Mouse (Mus musculus) urinary bladder, adult 2 months (tissue): ENCODE data around the gene Galnt18. TPM values are rescaled to one million over a fixed set of nuclear protein-coding genes. Genes with fewer than 3 reads are reported as not detected.

Experiments
- DNase-seq: peaks from one replicate; pipeline ENCODE4 v3.0.0; 2022; ENCODE audit warnings: low spot score
- polyA plus RNA-seq: library from polyadenylated mRNA; depleted of rRNA; stranded (reverse); fragments of >200 nt; gene quantifications from 2 replicates; pipeline ENCODE4 v1.2.3, GENCODE M21; 2012

Galnt18 gene
- polyA plus RNA-seq, 1 experiment, result 23.2 TPM

DNA sequence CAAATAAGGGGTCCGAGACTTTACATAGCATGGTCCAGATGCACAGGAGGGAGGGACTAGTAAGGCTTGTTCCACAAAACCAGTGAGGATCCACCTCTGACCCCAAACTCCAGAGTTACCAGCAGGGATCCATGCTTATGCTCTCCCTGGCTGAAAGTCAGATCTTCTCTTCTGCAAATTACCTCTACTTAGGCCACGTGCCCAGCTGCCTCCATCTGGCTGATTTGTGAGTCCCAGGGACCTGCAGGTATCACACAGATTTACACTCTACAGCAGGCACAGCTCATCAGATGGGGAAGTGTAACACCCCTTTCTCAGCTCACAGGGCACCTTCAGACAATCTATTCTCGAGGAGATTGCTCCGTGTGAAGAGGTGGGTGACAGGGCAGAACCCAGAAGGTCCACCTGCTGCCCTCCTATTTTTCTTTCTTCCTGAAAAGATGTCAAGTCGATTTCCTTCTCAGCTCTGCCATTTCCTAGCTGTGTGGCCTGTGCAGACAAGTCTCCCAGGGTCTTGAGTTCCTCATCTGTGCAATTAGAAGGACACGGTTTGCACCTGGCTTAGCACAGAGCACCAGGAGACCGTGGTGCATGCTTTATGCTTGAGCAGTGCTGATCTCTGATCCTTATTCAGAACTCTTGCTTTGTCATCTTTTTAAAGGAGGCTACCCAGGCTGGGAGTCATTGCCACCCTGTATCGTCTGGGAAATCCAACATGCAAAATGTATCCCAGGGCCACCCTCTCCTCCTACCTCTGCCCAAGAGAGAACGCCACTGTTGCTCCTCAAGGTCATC lies 216.3 kb downstream of the Galnt18 start:
- DNase-seq, result no peak

- DNase-seq, result no peak
Measured at GRCm38 (mm10) chr7:111560097-111560496, 219.7 kb downstream of the Galnt18 start.

DNA sequence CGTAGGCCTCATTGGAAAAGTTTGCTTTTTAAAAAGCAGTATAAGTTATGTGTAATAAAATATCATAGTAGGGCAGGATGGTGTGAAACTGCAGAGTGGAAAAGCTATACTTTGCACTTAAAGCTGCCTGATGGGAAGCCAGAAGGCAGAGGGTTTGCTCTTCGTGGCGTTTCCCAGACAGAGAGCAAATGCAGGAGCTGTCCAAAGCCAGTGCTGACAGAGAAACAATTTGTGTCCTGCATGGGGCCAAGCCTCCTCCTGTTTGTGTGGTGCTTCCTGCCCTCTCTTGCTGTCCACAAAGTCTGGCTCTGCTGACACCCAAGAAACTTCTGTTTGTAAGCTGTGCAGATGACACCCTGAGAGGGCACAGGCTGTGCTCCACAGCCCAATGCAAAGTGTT lies 220.8 kb downstream of the Galnt18 start:
- no peak for DNase-seq

DNA sequence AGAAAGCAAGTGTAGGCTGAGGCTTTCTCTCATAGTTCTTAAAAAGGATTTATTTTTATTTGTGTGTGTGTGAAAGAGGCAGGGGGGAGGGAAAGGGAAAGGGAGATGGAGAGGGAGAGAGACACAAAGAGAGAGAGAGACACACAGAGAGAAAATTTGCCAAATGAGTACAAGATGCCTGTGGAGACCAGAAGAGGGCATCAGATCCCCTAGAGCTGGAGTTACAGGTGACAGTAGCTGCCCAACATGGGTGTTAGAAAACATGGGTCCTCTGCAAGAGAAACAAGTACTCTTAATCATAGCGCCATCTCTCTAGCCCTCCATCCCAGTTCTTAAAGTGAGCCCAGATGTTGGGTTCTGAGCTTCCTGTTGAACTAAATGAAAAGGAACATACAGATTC lies 228.8 kb downstream of the Galnt18 start:
- DNase-seq, result no peak

- no peak for DNase-seq
Measured at GRCm38 (mm10) chr7:111547069-111547468, 232.7 kb downstream of the Galnt18 start.

GRCm38 (mm10) chr7:111545614-111546013 lies 234.2 kb downstream of the Galnt18 start:
- DNase-seq, result no peak

GRCm38 (mm10) chr7:111537946-111538345 lies 241.8 kb downstream of the Galnt18 start:
- no peak for DNase-seq

DNA sequence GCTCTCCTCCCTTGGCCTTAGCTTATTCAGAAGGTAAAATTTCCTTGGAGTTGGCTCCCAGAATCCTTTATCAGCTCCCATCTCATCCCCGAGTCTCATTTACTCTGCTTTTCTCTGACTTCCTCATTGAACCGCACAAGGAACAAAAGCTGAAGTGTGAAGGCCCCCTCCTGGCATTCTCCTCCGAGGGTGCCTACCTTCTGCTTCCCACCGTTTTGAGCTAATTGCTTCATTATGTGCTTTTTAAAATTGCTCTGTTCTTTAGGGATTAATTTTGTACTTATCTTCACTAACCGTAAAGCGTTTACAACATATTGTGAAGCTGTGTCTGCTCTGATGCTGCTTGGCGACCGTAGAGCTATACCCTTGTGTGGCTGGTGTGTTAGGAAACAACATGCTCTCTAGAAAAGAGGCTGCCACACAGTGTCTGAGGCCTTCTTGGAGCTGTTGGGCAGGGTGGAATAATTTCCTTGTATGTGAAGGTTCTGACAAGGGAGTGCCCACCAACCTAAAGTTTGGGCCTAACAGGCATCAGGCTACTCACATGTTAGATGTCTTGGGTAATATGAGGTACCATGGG lies 244.9 kb downstream of the Galnt18 start:
- no peak for DNase-seq

- DNase-seq, result no peak
Measured at GRCm38 (mm10) chr7:111528961-111529643, 250.7 kb downstream of the Galnt18 start.

DNA sequence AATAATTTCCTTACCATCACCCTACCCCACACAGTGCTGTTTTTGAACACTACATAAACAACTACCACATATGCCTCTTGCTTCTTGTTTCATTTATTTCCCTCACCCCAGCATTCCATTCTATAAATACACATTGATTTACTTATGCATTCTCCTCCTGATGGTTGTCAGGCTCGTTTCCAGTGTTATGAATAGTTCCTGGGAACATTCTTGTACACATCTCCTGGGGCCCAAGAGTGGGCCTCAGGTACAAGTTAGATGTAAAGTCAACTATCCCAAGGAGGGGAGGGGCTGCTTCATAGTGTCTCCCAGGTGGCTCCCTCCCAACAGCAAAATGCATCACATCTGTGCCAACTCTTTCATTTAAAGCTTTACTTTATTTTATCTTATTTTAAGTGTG lies 251.3 kb downstream of the Galnt18 start:
- no peak for DNase-seq

DNA sequence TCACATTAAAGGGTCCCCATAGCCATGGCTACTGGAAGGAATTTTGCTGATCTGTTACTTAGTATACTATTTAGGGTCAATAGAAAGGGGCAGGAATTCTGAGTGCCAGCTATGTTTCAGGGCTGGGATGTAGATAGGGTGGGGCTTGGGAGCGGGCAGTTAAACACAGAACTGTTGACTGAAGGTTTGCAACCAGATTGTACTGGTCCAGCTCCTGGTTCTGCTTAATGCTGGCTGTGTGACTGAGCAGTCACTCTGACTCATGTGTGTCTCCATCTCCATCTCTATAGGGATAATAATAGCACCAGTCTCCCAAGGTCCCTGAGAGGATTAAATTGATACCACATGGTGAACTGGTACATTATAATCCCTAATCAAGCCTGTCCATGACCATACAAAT lies 258.9 kb downstream of the Galnt18 start:
- DNase-seq, result no peak

DNA sequence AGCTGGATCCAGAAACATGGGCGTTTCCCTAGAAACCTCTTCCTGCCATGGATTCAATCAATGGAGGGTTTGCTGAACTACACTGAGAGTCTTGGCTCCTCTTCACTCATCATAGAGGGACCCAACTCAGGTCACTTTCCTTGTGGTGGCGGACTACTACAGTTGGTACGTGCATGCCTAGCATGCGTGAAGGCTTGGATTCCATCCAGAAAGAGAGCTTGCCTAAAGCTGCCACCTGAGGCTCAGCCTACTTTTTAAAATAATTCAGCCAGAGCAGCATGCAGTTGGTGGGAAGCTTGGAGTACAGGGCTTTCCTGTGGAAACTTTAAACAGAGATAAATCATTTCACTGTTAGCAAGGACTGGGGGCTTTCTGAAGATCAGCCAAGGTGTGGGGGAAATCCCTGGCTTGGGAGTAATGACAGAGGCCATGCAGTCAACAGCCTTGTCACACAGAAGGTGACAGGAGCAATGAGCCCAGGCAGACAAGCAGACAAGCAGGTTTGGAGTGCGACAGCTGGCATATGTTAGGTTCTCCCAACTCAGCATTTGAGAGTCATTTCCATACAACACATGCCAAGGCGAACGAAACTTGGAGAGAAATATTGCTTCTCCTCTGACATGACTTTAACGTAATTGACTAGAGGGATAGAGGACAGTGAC lies 261.1 kb downstream of the Galnt18 start:
- no peak for DNase-seq

- no peak for DNase-seq
Measured at GRCm38 (mm10) chr7:111516882-111517281, 262.9 kb downstream of the Galnt18 start.

DNA sequence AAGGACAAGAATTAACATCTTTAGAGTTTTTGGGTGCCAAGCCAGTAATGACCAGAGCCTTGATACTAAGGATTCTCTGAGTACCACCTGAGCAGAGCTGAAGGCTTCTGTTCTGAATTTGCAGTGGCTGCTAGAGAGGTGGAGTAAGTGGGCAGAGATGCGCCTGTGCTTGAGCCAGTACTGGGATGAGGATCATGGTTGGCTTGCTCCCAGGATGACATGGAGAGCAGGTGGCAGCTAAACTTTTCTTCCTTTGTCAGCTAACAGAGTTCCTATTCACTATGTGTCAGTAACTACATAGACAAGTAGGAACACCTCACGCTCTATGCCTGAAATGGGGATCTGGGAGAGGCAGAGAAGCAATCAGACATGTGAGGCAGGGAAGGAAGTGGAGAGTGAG lies 264.3 kb downstream of the Galnt18 start:
- no peak for DNase-seq

DNA sequence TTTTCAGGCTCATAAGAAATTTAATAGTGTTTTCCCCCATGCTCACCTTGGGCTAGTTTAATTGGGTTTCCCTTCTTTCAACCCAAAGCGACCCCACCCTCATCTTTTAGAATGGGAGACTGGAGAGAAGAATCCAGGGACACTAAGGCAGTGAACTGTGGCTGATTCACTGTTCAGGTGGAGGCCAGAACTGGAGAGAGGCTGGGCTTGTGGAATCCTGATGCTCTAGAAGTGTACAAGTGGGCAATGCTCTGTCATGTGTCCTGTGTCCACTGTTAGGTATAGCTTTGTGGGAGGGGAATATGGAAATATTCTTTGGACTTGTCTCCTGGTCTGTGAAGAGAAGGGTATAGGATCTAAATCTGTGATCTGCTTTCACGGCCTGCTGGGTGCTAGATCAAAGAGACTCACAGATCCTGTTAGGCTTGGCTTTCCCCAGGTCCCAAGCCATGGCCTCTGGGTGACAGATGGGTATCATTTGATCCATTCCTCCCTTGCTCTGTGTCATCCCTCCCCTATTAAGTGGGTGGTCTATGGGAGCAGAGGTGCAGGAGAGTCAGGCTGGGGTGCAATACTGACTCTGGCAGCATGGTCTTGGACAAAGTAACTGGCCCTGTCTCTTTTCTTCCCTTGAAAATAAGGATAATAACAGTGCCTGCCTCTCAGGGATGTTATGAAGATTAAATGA lies 270.5 kb downstream of the Galnt18 start:
- DNase-seq, result no peak

DNA sequence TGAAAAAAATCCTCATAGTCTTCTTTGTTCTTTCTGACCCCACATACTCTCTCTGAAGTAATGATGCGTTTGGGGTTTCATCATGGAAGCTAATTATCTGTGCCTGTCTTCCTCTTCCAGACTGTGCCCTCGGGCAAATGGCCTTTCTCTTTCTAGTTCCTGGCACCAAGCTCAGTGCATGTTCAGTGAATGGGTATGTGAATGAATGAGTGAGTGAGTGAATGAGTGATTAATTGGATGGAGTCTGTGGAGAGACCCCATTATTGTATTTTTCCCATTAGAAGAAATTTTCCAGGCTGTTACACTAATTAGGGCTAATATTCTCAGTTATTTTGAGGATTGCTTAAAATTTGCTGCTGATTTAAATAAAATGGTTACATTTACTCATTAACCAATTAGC lies 279.2 kb downstream of the Galnt18 start:
- DNase-seq, result no peak

DNA sequence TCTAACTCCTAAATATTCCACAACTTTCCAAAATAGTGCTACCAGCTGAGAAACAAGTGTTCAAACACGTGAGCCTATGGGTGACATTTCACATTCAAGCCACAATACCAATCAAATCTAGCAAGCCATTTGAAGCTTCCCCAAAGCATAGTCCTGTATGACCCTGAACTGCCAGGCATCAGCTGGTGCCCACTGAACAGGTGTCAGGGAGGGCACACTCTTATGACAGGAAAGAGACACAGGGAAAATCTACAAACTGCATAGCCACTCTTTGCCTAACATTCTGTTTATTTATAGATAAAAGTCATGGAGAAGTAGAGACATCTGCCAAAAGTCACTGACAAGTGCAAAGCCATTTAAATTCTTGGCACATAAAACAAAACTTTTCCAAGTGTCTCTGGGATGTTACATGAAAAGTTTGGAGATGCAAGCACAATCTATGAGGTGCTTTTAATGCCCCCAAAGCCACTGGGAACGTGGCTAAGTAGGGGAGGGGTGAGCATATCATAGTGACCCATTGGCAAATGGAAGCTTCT lies 280.5 kb downstream of the Galnt18 start:
- DNase-seq, result no peak

DNA sequence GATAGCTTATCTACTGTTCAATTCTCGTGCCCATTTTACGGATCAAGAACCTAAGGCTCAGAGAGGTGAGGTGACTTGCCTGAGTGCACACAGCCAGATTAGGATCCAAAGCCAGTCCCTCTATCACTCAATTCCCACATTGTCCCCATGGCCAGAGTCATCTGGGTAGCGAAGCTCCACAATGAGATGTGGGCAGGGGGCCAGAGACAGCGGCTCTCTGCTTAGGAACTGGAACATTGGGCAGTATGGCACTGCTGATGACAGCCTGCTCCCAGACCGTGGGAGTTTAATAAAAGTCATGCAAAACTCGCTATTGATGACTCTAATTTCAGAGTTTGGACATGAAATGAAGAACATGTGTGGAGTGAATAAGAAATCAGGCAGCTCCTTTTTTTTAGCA lies 282.6 kb downstream of the Galnt18 start:
- DNase-seq, result no peak

- DNase-seq, result no peak
Measured at GRCm38 (mm10) chr7:111492242-111492949, 287.4 kb downstream of the Galnt18 start.

DNA sequence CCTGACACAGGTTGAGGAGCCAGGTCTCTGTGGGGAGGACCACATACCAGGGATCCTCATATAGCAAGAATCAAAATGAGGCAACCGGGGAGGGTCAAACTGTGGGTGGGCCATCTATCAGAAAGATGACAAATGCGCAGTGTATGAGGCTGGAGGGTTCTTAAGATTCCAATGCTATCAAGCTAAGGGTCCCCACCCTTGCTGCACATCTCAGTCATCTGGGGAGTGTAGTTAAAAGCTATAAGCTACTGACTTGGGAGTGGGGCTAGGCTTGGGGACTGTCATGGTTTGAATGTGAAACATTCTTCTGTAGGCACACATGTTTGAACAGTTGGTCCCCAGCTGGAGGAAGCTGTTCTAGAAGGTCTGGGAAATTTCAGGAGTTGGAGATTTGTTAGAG lies 288.2 kb downstream of the Galnt18 start:
- DNase-seq, result no peak

DNA sequence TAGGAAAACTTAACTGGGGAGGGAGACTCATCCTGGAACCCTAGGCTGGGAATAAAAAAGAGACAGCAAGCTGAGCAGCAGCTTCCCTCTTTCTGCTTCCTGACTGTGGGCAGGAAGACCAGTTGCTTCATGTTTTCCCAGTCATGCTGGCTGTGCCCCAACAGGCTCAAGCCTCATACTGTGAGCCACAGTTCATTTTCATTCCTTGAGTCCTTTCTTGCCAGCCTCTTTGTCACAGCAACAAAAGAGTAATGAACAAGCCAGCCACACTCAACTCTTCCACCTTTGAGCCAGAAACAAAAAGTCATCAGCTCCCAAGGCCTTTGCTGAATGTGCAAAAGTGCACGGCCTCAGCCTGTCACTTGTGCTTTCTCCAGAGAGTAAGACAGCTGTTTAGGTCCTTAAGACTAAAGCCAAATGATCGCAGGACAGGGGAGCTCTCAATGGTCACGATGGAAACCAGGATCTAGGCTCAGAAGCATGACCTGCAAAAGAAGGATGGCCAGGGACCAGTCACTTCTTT lies 292.9 kb downstream of the Galnt18 start:
- no peak for DNase-seq
